In the genomic region with DNA sequence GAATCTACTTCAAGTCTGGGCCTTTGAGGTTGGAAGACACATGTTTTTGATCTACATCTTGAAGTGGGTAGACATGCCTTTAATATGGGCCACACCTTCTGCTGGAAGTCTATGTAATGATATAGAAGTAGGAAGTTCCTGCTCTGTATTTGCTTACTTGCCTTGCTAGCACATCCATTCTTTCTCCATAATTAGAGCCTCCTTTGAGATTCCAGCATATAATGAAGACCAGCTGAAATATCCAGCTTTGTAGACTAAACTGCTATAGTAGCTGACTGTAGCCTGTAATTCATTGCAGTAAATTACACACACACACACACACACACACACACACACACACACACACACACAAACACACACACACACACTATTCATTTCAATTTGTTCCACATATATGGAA, we compare ENCODE assay signal across 29 mouse cellular contexts.
"Had no signal": no experiment of that assay in that cellular context is flagged by ENCODE, and none has a peak within 500 bp of the region (broad histone marks: within the 10 kb centered on the region; RNA-seq: fewer than 3 reads in every experiment).

No protein-coding gene starts in this region.

- H3K27me3 ChIP-seq: embryonic facial prominence, embryonic 13.5 days; forebrain, embryonic 12.5 days; forebrain, embryonic 13.5 days; forebrain, embryonic 15.5 days had no signal

- H3K4me2 ChIP-seq: embryonic facial prominence, embryonic 13.5 days; forebrain, embryonic 12.5 days; forebrain, embryonic 13.5 days; forebrain, embryonic 15.5 days; heart, embryonic 11.5 days had no signal

- ATAC-seq: forebrain, embryonic 13.5 days; forebrain, embryonic 14.5 days; forebrain, embryonic 15.5 days; forebrain, embryonic 16.5 days; forebrain, postnatal 0 days had no signal

- H3K4me1 ChIP-seq: embryonic facial prominence, embryonic 13.5 days; forebrain, embryonic 10.5 days; forebrain, embryonic 12.5 days; forebrain, embryonic 13.5 days; forebrain, embryonic 15.5 days; heart, embryonic 10.5 days had no signal

- H3K9ac ChIP-seq: embryonic facial prominence, embryonic 13.5 days; forebrain, embryonic 12.5 days; forebrain, embryonic 13.5 days; forebrain, embryonic 15.5 days; forebrain, postnatal 0 days had no signal

- H3K4me3 ChIP-seq: embryonic facial prominence, embryonic 13.5 days; erythroblast, embryonic 14.5 days; forebrain, embryonic 10.5 days; forebrain, embryonic 12.5 days; forebrain, embryonic 13.5 days; forebrain, embryonic 15.5 days; gastrocnemius, adult 2 months; heart, adult 2 months; heart, embryonic 10.5 days had no signal

- H3K27ac ChIP-seq: embryonic facial prominence, embryonic 13.5 days; forebrain, embryonic 10.5 days; forebrain, embryonic 12.5 days; forebrain, embryonic 13.5 days; forebrain, embryonic 15.5 days; gastrocnemius, adult 2 months; heart, adult 2 months; heart, embryonic 10.5 days had no signal

- H3K9me3 ChIP-seq: embryonic facial prominence, embryonic 13.5 days; forebrain, embryonic 10.5 days; forebrain, embryonic 12.5 days; forebrain, embryonic 13.5 days; forebrain, embryonic 15.5 days; heart, embryonic 10.5 days had no signal

- H3K36me3 ChIP-seq: embryonic facial prominence, embryonic 13.5 days; forebrain, embryonic 10.5 days; forebrain, embryonic 12.5 days; forebrain, embryonic 15.5 days; heart, embryonic 10.5 days had no signal

- DNase-seq: cerebellum, adult 18-20 months; cerebellum, adult 2 months; cerebellum, adult 8-10 months; cerebellum, adult 9-10 months; cerebellum, adult 9-11 months; cerebellum, postnatal 10 days; cerebellum, postnatal 14 days; cerebellum, postnatal 25 days; cerebellum, postnatal 36 days; embryo, embryonic 11 days; forebrain, postnatal 0 days; gastrocnemius, adult 2 months; gastrocnemius, postnatal 10 days; gastrocnemius, postnatal 14 days; gastrocnemius, postnatal 25 days; gastrocnemius, postnatal 36 days; heart, adult 11 months; heart, adult 18-20 months; heart, adult 2 months had no signal
